Mouse (Mus musculus) mesoderm, embryonic 11.5 days (tissue): ENCODE results near the gene Gm29644.
"Not testable (repeated sequence)": the region's sequence is repeated elsewhere in the genome, so short reads cannot be mapped to it uniquely, and the experiment has no call there.

Source experiments
- DNase-seq: peaks from one replicate; pipeline ENCODE4 v3.0.0-alpha.2; 2012; ENCODE audit warnings: low read depth, low spot score

Gm29644 gene

GRCm38 (mm10) chrY:70303187-70303586, at the start of gene Gm29644, which contains the start of gene Gm29423:
Gene Gm29644, minus strand, starts transcription at chrY:70303343.
Gene Gm29423, minus strand, starts transcription at chrY:70303287.
- DNase-seq, result not testable (repeated sequence)

GRCm38 (mm10) chrY:70273542-70273941, 29.6 kb downstream of the Gm29644 start, which contains the start of gene Gm21118:
Gene Gm21118, minus strand, starts transcription at chrY:70273642.
- not testable (repeated sequence) for DNase-seq
